Mouse (Mus musculus) myocyte (in vitro differentiated cells): Measurements from ENCODE around the gene Zfp592.

Experiments used
- CEBPB ChIP-seq: IDR thresholded peaks from 2 replicates; pipeline ENCODE4 v1.6.1; 2011; ENCODE audit warnings: mild to moderate bottlenecking, moderate library complexity; ENCODE audit not compliant: poor library complexity, insufficient read depth, severe bottlenecking
- E2F4 ChIP-seq: IDR thresholded peaks from one replicate; pipeline ENCODE4 v1.6.1; 2011; ENCODE audit warnings: mild to moderate bottlenecking, control low read depth, moderate library complexity; ENCODE audit not compliant: insufficient read depth
- MAX ChIP-seq: IDR thresholded peaks from one replicate; pipeline ENCODE4 v1.6.1; 2011; ENCODE audit warnings: low read depth, mild to moderate bottlenecking, control low read depth
- MYOD1 ChIP-seq, 3 experiments: IDR thresholded peaks; one replicate each; pipeline ENCODE4 v1.6.1; 2011; ENCODE audit warnings: control low read depth in 2 of 3, low read depth in 2 of 3, mild to moderate bottlenecking in 2 of 3, moderate library complexity in 1 of 3; ENCODE audit not compliant: insufficient read length in 2 of 3, control insufficient read depth in 1 of 3
- MYOG ChIP-seq, 3 experiments: IDR thresholded peaks; one replicate each; pipeline ENCODE4 v1.6.1; 2011; ENCODE audit warnings: control low read depth in 2 of 3, low read depth in 2 of 3, mild to moderate bottlenecking in 2 of 3; ENCODE audit not compliant: insufficient read length in 2 of 3, control insufficient read depth in 1 of 3, insufficient read depth in 1 of 3
- POLR2A ChIP-seq: IDR thresholded peaks from one replicate; pipeline ENCODE4 v1.6.1; 2011; ENCODE audit warnings: low read depth, mild to moderate bottlenecking, control low read depth, moderate library complexity; ENCODE audit not compliant: insufficient read length
- POLR2AphosphoS2 ChIP-seq: IDR thresholded peaks from one replicate; pipeline ENCODE4 v1.6.1; 2011; ENCODE audit warnings: low read depth, control low read depth; ENCODE audit not compliant: insufficient read length
- REST ChIP-seq: IDR thresholded peaks from one replicate; pipeline ENCODE4 v1.6.1; 2011; ENCODE audit warnings: mild to moderate bottlenecking, control low read depth, moderate library complexity; ENCODE audit not compliant: insufficient read depth, insufficient read length
- SRF ChIP-seq: IDR thresholded peaks from one replicate; pipeline ENCODE4 v1.6.1; 2011; ENCODE audit warnings: low read depth; ENCODE audit not compliant: control insufficient read depth, insufficient read length
- TCF12 ChIP-seq: IDR thresholded peaks from one replicate; pipeline ENCODE4 v1.6.1; 2011; ENCODE audit warnings: mild to moderate bottlenecking, control low read depth; ENCODE audit not compliant: poor library complexity, insufficient read depth, severe bottlenecking
- TCF3 ChIP-seq: IDR thresholded peaks from one replicate; pipeline ENCODE4 v1.6.1; 2011; ENCODE audit warnings: low read depth, control low read depth; ENCODE audit not compliant: insufficient read length
- USF1 ChIP-seq: IDR thresholded peaks from one replicate; pipeline ENCODE4 v1.6.1; 2011; ENCODE audit warnings: low read depth, mild to moderate bottlenecking, control low read depth, moderate library complexity

DNA sequence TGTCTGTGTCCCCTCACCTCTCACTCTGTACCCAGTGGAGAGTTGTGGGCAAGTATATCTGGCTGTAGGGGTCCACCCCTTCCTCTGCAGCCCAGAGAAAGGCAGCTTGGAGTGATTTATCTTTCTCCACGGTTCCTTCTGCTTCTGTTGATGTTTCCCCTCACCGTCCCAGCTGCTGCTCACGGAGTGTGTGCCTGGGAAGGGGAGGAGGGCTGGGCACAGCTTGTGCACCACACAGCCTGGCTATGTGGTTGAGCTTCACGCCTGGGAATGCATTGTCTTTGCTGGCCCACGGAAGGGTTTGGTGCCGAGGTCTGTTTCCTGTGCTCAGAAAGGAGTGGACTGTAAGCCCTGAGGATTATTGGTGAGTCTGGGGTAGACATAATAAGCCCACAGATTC is 73.2 kb downstream of the Zfp592 start:
- no peak for TF ChIP-seq E2F4
- TF ChIP-seq POLR2AphosphoS2 = no peak
- TF ChIP-seq MAX = no peak
- no peak for TF ChIP-seq USF1
- no peak for TF ChIP-seq REST
- TF ChIP-seq POLR2A = no peak
- no peak for TF ChIP-seq TCF12
- TF ChIP-seq MYOG (IDR thresholded peaks at IDR 0.05; ENCODE audit: control insufficient read depth in 1 of 3, insufficient read depth in 1 of 3, insufficient read length in 2 of 3, low read depth in 2 of 3) = peak; percentile 41 to 94 (median 83)
- peak in 2 of 3 experiments; percentile 73 for TF ChIP-seq MYOD1 (IDR thresholded peaks at IDR 0.05; ENCODE audit: control insufficient read depth in 1 of 3, insufficient read length in 2 of 3, low read depth in 2 of 3)
- peak; percentile 33 for TF ChIP-seq TCF3
- no peak for TF ChIP-seq SRF
- TF ChIP-seq CEBPB = no peak
